Mouse (Mus musculus): Measurements from ENCODE around the gene Usp5. TPM values are rescaled to one million over a fixed set of nuclear protein-coding genes. Genes with fewer than 3 reads are reported as not detected.

Usp5 gene
- total RNA-seq, 2 experiments from 2014 or later, result 191 to 199 TPM

Other genes starting within 250 kb of the Usp5 start
- under 1 TPM in 1 of 2 experiments, not detected in 1; 0.32 TPM for gene C1s2, start 193.4 kb downstream of the Usp5 start, total RNA-seq (2021)
- gene Lpcat3, start 166.5 kb downstream of the Usp5 start, total RNA-seq (2021), result 10 to 100 TPM; 20.9 to 23.0 TPM
- gene Emg1, start 117.3 kb downstream of the Usp5 start, total RNA-seq (2021), result 10 to 100 TPM; 41.8 to 45.9 TPM
- gene Phb2, start 117.1 kb downstream of the Usp5 start, total RNA-seq (2021), result 100 to 1,000 TPM; 113 to 127 TPM
- 1 to 10 TPM; 3.7 to 6.6 TPM for gene Ptpn6, start 90.8 kb downstream of the Usp5 start, total RNA-seq (2021)
- gene Grcc10, start 88.1 kb downstream of the Usp5 start, total RNA-seq (2021), result 100 to 1,000 TPM; 285 to 313 TPM
- not detected for gene Gm45234, start 73.5 kb downstream of the Usp5 start, total RNA-seq (2021)
- gene Atn1, start 73.0 kb downstream of the Usp5 start, total RNA-seq (2021), result 100 to 1,000 TPM; 162 to 175 TPM
- 1,000 to 10,000 TPM; 1,042 to 1,110 TPM for gene Eno2, start 59.8 kb downstream of the Usp5 start, total RNA-seq (2021)
- 1 to 10 TPM; 1.7 to 1.8 TPM for gene Lrrc23, start 49.8 kb downstream of the Usp5 start, total RNA-seq (2021)
- 1 to 10 TPM; 4.9 TPM for gene Spsb2, start 20.8 kb downstream of the Usp5 start, total RNA-seq (2021)
- gene Tpi1, start 15.2 kb downstream of the Usp5 start, total RNA-seq (2021), result 100 to 1,000 TPM; 736 to 850 TPM
- 1 to 10 TPM; 1.5 to 1.8 TPM for gene Cdca3, start 63 bp upstream of the Usp5 start, total RNA-seq (2021)
- gene Gnb3, start 10.8 kb upstream of the Usp5 start, total RNA-seq (2021), result under 1 TPM in 1 of 2 experiments, not detected in 1; 0.30 TPM
- 10 to 100 TPM; 12.6 to 37.2 TPM for gene P3h3, start 28.3 kb upstream of the Usp5 start, total RNA-seq (2021)
- gene Gpr162, start 34.5 kb upstream of the Usp5 start, total RNA-seq (2021), result 100 to 1,000 TPM; 218 to 235 TPM
- 1 to 10 TPM; 5.4 to 5.8 TPM for gene Cd4, start 58.7 kb upstream of the Usp5 start, total RNA-seq (2021)
- 1 to 10 TPM; 2.7 to 3.1 TPM for gene Lag3, start 82.2 kb upstream of the Usp5 start, total RNA-seq (2021)
- 1,000 to 10,000 TPM in 1 of 2 experiments, 100 to 1,000 TPM in 1; 913 to 1,047 TPM for gene Ptms, start 90.6 kb upstream of the Usp5 start, total RNA-seq (2021)
- 100 to 1,000 TPM; 606 to 697 TPM for gene Mlf2, start 101.9 kb upstream of the Usp5 start, total RNA-seq (2021)
- 100 to 1,000 TPM; 153 to 170 TPM for gene Cops7a, start 136.1 kb upstream of the Usp5 start, total RNA-seq (2021)
- 100 to 1,000 TPM; 179 to 184 TPM for gene Pianp, start 167.2 kb upstream of the Usp5 start, total RNA-seq (2021)
- 10 to 100 TPM; 33.3 to 52.7 TPM for gene Zfp384, start 179.7 kb upstream of the Usp5 start, total RNA-seq (2021)
- 10 to 100 TPM; 55.2 to 63.9 TPM for gene Ing4, start 210.3 kb upstream of the Usp5 start, total RNA-seq (2021)
- 10 to 100 TPM in 1 of 2 experiments, 1 to 10 TPM in 1; 8.3 to 13.4 TPM for gene Acrbp, start 220.2 kb upstream of the Usp5 start, total RNA-seq (2021)
- under 1 TPM; 0.48 to 0.84 TPM for gene Lpar5, start 238.4 kb upstream of the Usp5 start, total RNA-seq (2021)

Data from left cerebral cortex, postnatal 36 days (tissue).